Mouse (Mus musculus) limb, embryonic 11.5 days (tissue): ENCODE measurements around the gene Slco2b1. TPM values are rescaled to one million over a fixed set of nuclear protein-coding genes. Genes with fewer than 3 reads are reported as not detected.

Experiments
- ATAC-seq: fragments of 200-750 bp; cut with Nextera tagmentation; 2 replicates; pipeline ENCODE4 v1.8.0; 2017; ENCODE audit warnings: low read depth; ENCODE audit not compliant: insufficient number of reproducible peaks, low FRiP score, low TSS enrichment
- DNase-seq: peaks from one replicate; pipeline ENCODE4 v3.0.0-alpha.2; 2015; ENCODE audit warnings: low spot score
- H3K27ac ChIP-seq: fragments of 300-500 bp; sonication (generic); replicated peaks from 2 replicates; pipeline ENCODE4 v1.5.1; 2014; ENCODE audit warnings: low read depth, mild to moderate bottlenecking, low read length
- H3K27me3 ChIP-seq: fragments of 300-500 bp; sonication (generic); 2 replicates; pipeline ENCODE4 v1.6.1; 2014; ENCODE audit warnings: mild to moderate bottlenecking, low read length, mixed read lengths; ENCODE audit not compliant: control insufficient read depth, insufficient read depth
- H3K36me3 ChIP-seq: fragments of 300-500 bp; sonication (generic); 2 replicates; pipeline ENCODE4 v1.6.1; 2014; ENCODE audit warnings: mild to moderate bottlenecking, low read length, moderate library complexity, mixed read lengths; ENCODE audit not compliant: control insufficient read depth, insufficient read depth
- H3K4me1 ChIP-seq: fragments of 300-500 bp; sonication (generic); 2 replicates; pipeline ENCODE4 v1.6.1; 2014; ENCODE audit warnings: low read length, mixed read lengths; ENCODE audit not compliant: control insufficient read depth, insufficient read depth
- H3K4me2 ChIP-seq: fragments of 300-500 bp; sonication (generic); 2 replicates; pipeline ENCODE4 v1.6.1; 2014; ENCODE audit warnings: low read depth, mild to moderate bottlenecking, moderate library complexity; ENCODE audit not compliant: severe bottlenecking
- H3K4me3 ChIP-seq: fragments of 300-500 bp; sonication (generic); 2 replicates; pipeline ENCODE4 v1.5.1; 2014; ENCODE audit warnings: low read depth, low read length
- H3K9ac ChIP-seq: fragments of 300-500 bp; sonication (generic); 2 replicates; pipeline ENCODE4 v1.6.1; 2014; ENCODE audit warnings: mild to moderate bottlenecking, low read length
- H3K9me3 ChIP-seq: fragments of 300-500 bp; sonication (generic); 2 replicates; pipeline ENCODE4 v1.6.1; 2016; ENCODE audit warnings: low read length; ENCODE audit not compliant: control insufficient read depth
- WGBS: fragments of 180-500 bp; shearing (Covaris S2); extraction: QIAGEN DNeasy Blood & Tissue Kit; methylation state at CpG from one replicate; pipeline ENCODE4 v1.1.7; 2014; 5-methylcytosine and 5-hydroxymethylcytosine counted together
- polyA plus RNA-seq: library from polyadenylated mRNA; unstranded; fragments of >200 nt; fragmentation: Nextera tagmentation; extraction: Ambion mirVana; gene quantifications from 2 replicates; pipeline ENCODE4 v1.2.1, GENCODE M21; 2014

Gene Slco2b1
- polyA plus RNA-seq, 1 experiment from 2014 or later: 0.79 TPM

- H3K27ac ChIP-seq: no peak overlapping the region
- H3K9me3 ChIP-seq: no peaks in the 10 kb centered on the region
- H3K36me3 ChIP-seq: no peaks in the 10 kb centered on the region
- no peaks in the 10 kb centered on the region for H3K4me1 ChIP-seq
- no peak overlapping the region for H3K9ac ChIP-seq
- H3K4me3 ChIP-seq: no peak overlapping the region
- no peak for ATAC-seq
- peak; percentile 91 for DNase-seq
- no peak overlapping the region for H3K4me2 ChIP-seq
- 45% methylated on average over 12 of the region's 12 CpGs for WGBS
- H3K27me3 ChIP-seq: no peaks in the 10 kb centered on the region
These were observed 51.6 kb downstream of the Slco2b1 start for GRCm38 (mm10) chr7:99659379-99660029.

DNA sequence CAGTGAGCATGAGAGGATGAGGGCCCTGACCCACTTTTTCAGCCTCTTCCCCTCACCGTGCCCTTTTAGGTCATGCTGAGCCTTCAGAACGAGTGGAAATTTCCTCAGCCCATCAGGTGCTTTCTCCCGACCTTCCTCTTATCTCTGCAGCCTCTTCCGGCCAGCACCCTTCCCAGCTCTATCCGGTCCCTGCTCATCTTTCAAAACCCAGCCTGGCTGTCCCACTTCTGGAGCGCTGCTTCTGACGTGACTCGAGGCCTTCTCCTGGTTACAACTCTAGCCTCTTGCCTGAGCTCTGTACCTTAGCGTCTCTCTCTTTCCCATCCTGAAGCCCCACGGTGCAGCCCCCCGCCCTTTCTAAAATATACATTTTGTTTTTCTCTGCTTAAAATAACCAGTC lies 56.9 kb downstream of the Slco2b1 start:
- WGBS: 82% methylated on average over 11 of the region's 11 CpGs
- DNase-seq (no peak), ATAC-seq (no peak)
- Histone ChIP-seq H3K9me3 (no peaks in the 10 kb centered on the region), H3K36me3 (no peaks in the 10 kb centered on the region), H3K4me3 (no peak overlapping the region), H3K9ac (no peak overlapping the region), H3K27ac (no peak overlapping the region), H3K4me2 (no peak overlapping the region), H3K27me3 (no peaks in the 10 kb centered on the region), H3K4me1 (no peaks in the 10 kb centered on the region)

GRCm38 (mm10) chr7:99649585-99649984 lies 61.6 kb downstream of the Slco2b1 start:
- H3K9ac ChIP-seq: no peak overlapping the region
- H3K4me1 ChIP-seq: no peaks in the 10 kb centered on the region
- no peaks in the 10 kb centered on the region for H3K36me3 ChIP-seq
- no peak overlapping the region for H3K27ac ChIP-seq
- H3K27me3 ChIP-seq: no peaks in the 10 kb centered on the region
- no peak for DNase-seq
- ATAC-seq: no peak
- WGBS: 48% methylated on average over 4 of the region's 4 CpGs
- H3K4me3 ChIP-seq: no peak overlapping the region
- no peaks in the 10 kb centered on the region for H3K9me3 ChIP-seq
- no peak overlapping the region for H3K4me2 ChIP-seq

DNA sequence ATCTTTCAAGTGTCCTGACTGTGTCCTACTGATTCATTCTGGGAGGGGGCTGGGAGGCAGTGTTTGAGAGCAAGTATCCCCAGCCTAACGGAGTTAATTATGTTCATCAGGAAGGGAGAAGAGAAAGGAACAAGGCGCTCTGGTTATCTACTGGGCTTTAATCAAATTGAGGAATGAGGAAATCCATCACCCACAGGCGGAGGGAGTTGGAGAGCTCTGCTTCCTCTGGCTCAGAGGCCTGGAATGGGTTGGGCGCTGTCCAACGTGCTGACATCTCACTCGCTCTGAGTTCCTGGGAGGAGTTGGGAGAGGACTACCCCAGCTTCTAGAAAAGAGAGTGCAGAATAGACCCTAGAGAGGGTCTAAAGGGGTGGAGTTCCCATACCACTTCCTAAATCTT lies 62.5 kb downstream of the Slco2b1 start:
- Histone ChIP-seq H3K4me1 (no peaks in the 10 kb centered on the region), H3K4me3 (no peak overlapping the region), H3K9me3 (no peaks in the 10 kb centered on the region), H3K36me3 (no peaks in the 10 kb centered on the region), H3K27me3 (no peaks in the 10 kb centered on the region), H3K4me2 (no peak overlapping the region), H3K27ac (no peak overlapping the region), H3K9ac (no peak overlapping the region)
- DNase-seq: peak; percentile 85
- WGBS: 3% methylated on average over 6 of the region's 6 CpGs
- no peak for ATAC-seq

DNA sequence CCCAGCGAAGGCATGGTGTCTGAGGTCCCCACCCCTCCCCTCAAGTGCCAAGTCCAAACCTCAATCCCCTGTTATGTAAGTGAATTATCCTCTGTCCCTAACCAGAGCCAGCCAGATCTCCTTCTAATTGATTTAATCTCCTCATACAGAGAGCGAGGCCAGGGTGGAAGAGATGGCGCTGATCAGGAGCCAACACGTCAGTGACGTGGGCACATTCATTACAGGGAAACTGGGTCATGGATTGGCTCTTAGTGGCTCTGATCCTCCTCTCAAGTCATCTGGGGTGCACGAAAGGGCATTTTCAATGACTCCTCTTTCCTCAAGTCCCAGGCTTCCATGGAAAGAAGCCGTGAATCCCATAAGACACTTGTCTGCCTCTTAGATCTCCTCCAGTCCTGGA lies 66.4 kb downstream of the Slco2b1 start:
- ATAC-seq (no peak), DNase-seq (no peak)
- Histone ChIP-seq H3K27ac (no peak overlapping the region), H3K9me3 (no peaks in the 10 kb centered on the region), H3K9ac (no peak overlapping the region), H3K4me2 (no peak overlapping the region), H3K4me3 (no peak overlapping the region), H3K36me3 (no peaks in the 10 kb centered on the region), H3K4me1 (0 out of 2 replicates have a peak, but pooled peaks cover 2% of the 10 kb centered on the region), H3K27me3 (no peaks in the 10 kb centered on the region)
- 79% methylated on average over 7 of the region's 7 CpGs for WGBS

- DNase-seq: no peak
- ATAC-seq: no peak
- Histone ChIP-seq H3K27ac (no peak overlapping the region), H3K9ac (no peak overlapping the region), H3K27me3 (no peaks in the 10 kb centered on the region), H3K9me3 (no peaks in the 10 kb centered on the region), H3K4me2 (no peak overlapping the region), H3K36me3 (no peaks in the 10 kb centered on the region), H3K4me1 (0 out of 2 replicates have a peak, but pooled peaks cover 2% of the 10 kb centered on the region), H3K4me3 (no peak overlapping the region)
- 68% methylated on average over 3 of the region's 3 CpGs for WGBS
These were observed 69.1 kb downstream of the Slco2b1 start for GRCm38 (mm10) chr7:99642078-99642477.

DNA sequence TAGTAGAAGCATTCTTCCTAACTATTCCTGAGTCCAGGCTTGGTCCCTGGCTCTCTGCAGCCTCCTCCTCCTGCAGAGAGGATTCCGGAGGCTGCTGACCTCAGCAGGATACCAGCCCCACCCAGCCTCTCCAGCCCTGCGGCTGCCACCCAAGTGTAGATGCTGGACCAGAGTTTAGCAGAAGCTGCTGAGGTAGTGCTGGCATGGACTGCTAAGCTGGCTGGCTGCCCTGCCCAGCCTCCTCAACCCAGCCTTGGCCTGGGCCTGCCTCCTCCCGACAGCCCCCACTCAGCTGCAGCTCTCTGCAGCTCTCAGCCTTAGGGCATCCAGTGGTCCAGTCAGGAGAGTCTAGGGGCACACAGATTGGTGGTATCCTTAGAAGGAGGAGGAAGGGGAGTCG lies 69.9 kb downstream of the Slco2b1 start:
- Histone ChIP-seq H3K27me3 (no peaks in the 10 kb centered on the region), H3K36me3 (no peaks in the 10 kb centered on the region), H3K4me3 (no peak overlapping the region), H3K27ac (no peak overlapping the region), H3K9ac (no peak overlapping the region), H3K4me1 (0 out of 2 replicates have a peak, but pooled peaks cover 2% of the 10 kb centered on the region), H3K4me2 (no peak overlapping the region), H3K9me3 (no peaks in the 10 kb centered on the region)
- WGBS: 47% methylated on average over 4 of the region's 4 CpGs
- no peak for ATAC-seq
- DNase-seq: no peak

- H3K27me3 ChIP-seq: no peaks in the 10 kb centered on the region
- 54% methylated on average over 8 of the region's 8 CpGs for WGBS
These were observed 77.0 kb downstream of the Slco2b1 start for GRCm38 (mm10) chr7:99633966-99634665.

More at GRCm38 (mm10) chr7:99633966-99634665, 77.0 kb downstream of the Slco2b1 start:
- Histone ChIP-seq H3K36me3 (no peaks in the 10 kb centered on the region), H3K9me3 (no peaks in the 10 kb centered on the region), H3K27ac (no peak overlapping the region), H3K4me3 (no peak overlapping the region), H3K4me2 (no peak overlapping the region), H3K4me1 (peaks cover 5% of the 10 kb centered on the region; the same call in 1 of the 2 replicates), H3K9ac (no peak overlapping the region)
- DNase-seq: no peak
- ATAC-seq: no peak
